Mouse (Mus musculus) neural tube, embryonic 10.5 days (tissue): ENCODE results near the gene Clmn.
"Not testable (repeated sequence)": the region's sequence is repeated elsewhere in the genome, so short reads cannot be mapped to it uniquely, and the experiment has no call there.

Experiments
- DNase-seq: peaks from one replicate; pipeline ENCODE4 v3.0.0-alpha.2; 2017; ENCODE audit warnings: low spot score; ENCODE audit errors: extremely low spot score

The Clmn gene

DNA sequence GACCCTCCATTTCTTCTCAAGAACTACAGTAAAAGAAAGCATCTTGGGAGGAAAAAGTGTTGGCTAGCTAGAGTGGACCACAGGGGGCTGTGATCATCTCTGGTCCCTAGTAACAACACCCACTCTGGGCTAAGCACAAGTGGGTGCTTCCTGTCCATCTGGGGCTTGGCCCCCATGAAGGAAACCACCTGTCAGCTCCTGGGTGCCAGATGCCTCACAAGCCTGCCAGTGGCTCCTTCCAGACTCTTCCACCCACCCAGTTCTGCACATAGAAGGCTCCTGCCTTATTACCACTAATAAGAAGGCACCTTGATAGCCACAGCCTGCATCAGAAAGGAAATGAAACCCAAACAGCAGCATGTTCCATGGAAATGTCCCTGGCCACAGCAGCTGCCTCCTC, 26.4 kb downstream of the Clmn start:
- no peak for DNase-seq

DNA sequence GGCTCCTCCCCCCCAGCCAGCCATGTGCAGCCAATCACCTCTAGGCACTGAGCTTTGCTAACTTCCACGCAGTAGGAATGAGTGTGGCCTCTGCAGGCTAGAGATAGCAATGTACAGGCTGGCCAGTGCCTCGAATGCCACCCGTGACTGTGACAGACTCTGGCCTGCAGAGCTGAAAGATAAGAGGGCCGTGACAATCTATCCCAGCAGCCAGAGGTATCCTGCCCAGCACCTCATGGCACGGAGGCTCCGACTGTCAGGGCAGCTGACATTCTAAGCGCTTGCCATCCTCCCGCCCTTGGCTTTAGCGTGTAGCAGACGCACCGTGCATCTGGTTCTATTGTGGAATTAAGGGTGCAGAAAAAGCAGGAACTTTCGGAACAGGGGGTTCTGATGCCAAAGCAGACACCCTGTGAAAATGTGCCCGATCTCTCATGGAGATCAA, 26.9 kb downstream of the Clmn start:
- no peak for DNase-seq

DNA sequence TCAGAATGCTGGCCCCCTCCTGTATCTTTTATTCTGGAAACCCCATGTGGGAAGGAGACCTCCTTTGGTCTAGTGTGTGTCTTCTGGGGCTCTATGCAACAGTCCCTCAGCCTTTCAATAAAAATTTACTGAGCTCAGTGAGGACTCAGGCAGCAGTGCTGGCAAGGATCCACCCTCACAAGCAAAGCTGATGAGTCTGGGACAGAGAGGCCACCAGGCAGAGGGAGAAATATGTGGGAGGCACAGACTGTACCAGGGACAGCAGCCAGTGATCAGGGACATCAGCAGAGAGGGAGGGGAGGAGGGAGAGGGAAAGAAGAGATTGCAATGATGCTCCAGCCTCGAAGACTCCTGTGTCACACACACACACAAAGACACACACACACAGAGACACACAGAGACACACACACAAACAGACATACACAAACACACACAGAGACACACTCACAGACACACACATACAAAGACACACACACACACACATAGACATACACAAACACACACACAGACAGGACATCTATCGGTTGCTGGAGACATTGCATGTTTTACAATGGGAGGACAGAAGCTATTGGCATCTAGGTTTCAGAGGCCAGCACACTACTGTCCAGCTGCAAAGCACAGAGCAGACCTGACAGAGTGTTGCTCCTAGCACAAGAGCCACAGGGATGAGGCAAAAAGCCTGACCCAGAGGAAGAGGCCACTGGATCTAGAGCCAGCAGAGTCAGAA, 27.6 kb downstream of the Clmn start:
- DNase-seq: no peak

DNA sequence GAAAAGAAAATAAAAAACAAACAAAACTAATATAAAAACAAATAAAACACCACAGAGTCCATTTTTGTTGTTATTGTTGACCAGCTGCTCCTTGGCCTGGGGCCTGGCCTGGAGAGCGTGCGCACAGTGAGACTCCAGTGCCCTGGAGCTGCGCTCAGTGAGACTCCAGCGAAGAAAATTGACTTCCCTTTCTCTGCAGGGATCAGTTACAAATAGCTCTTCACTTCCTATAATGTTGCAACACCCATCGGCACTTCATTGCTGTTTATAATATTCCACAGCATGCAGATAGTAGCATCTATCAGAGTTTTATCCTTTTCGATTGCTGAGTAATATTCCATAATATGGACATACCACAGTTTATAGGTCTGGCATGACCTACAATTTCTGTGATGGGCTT, 28.6 kb downstream of the Clmn start:
- DNase-seq: no peak

DNA sequence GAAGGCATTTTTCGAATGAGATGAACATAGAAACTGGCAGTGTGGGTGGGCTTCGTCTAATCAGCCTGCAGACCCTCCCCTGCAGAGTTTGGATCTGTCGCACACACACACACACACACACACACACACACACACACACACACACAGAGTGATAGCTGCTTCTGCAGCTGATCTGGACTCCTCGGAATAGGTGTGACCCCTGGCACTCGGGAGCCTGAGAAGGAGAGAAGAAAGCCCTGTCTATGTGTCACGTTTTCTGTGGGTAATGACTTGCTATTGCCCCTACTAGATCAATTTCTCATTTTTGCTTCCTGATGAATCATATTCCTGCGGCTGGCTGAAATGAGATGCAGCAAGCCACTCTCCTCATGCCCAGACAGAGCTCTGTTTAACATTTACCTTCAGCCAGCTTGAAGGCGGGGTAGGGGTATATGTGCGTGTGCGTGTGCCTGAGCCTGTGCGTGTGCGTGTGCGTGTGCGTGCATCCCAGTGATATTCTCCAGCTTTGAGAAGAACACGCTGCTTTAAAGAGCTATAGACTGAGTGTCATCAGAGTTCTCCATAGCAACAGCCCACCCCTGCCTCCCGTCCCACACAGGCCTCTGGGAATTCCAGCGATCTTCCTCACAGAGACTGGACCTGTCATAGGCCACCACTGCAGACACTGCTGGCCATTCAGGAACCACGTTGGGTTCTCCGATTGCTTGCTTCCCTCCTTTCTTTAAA, 29.3 kb downstream of the Clmn start:
- no peak for DNase-seq

DNA sequence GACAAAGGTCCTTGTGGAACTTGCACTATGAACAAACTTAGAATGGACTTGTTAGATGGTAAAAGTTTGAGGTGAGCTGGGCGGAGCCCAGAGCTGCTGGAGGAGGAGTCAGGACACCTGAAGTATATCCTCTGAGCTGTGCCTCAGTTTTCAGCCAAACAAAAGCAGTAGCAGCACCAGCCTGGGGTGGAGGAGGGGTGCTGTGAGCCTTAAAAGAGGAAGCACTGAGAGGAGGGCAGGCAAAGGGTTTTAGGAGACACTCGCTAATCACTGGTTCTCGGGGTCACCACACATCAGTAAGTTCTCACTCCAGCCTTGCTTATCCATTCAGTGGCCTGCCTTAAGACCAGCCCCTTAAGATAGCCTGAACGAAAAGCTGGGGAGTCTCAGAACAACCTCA, 30.1 kb downstream of the Clmn start:
- no peak for DNase-seq

DNA sequence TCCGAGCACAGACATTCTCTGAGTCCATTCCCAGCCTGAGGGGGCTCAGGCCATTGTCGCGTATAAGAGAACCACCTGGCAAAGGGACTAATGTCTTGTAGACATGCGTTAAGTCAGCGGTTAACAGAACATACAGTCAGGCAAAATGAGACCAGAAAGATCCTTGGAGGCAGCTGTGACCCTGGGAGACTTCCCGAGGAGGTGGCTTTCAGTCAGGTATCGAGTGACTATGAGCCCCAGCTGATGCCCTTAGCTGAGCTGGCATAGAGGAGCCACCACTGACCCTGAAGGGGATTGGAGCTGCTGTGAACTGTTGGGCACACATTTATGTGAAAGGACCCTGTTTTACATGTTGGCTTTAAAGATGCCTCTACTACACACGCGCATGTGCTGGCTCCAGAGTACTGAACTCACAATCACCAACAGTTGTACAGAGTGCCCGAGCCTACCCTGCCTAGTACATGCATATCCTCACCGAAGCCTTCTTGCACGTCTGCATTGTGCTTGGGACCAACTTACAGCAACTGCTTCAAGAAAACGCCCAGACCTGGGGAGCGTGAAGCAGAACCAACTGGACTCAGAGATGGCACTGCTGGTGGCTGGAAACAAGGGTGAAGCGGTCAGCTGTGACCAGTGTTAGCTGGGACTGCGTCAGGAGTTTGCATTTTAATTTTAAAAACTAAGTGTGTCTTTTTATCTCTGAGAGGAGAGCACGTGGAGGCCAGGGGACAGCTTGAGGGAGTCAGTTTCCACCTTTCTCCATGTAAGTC, 34.0 kb downstream of the Clmn start:
- no peak for DNase-seq

DNA sequence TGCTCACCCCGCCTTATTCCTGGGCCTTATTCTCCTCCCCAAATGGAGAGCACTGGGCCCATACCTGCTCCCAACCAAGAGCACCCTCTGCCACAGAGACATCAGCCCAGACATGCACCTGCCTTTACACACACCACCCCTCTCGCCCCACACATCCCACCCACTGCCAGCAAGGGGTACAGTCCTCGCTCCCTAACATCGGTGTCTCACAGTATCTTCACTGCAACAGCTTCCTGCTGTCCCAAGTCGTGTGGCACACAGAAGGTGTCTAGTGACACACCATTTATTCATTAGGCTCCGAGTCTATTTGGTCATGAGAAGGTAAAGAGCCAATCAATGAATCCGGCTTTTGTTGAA, 34.6 kb downstream of the Clmn start:
- no peak for DNase-seq

DNA sequence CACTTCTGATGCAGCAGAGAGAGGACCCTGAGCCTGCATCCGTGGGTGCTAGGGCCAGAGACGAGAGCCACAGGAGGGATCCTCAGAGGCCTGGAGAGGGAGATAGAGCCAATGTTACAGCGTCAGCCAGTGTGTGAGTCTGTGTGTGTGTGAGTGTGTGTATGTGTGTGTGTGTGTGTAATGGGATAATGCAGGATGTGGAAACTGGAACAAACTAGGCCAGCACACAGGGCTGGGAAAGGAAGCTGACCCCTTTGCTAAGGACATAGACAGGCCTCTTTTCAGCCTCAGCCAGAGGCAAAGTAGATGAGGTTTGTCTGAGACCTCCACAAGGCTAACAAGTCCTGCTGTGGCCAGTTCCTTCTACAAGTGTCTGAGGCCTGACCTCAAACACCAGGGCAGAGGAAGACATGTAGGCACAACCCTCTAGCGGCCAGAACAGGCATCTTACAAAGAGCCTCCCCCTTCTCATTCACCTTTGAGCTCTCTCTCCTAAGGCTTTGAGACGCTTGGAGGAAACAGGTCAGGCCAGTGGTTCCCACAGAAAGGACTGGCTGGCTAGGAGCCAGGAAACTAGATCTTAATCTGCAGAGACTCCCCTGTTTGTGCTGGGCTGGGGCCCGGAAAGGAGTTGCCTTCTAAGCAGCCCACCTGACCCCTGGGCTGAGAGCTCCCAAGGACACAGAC, 35.1 kb downstream of the Clmn start:
- peak; percentile 29 for DNase-seq

DNA sequence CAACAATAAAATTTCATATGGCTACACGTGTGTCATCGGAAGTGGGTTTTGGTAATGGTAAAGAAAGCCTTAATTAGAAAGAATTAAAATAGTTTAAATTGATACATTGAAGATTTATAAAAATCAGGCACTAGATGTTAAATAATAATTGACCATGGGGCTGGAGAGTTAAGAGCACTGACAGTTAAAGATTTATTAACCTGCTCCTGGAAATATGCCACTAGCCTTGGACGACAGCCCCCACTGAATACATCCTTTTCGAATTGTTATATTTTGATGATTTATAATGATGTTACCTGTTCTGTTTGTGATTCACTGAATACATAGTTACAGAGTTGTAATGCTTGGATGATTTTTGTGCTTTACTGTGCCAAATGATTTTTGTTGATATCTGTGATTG, 35.9 kb downstream of the Clmn start:
- not testable (repeated sequence) for DNase-seq

DNA sequence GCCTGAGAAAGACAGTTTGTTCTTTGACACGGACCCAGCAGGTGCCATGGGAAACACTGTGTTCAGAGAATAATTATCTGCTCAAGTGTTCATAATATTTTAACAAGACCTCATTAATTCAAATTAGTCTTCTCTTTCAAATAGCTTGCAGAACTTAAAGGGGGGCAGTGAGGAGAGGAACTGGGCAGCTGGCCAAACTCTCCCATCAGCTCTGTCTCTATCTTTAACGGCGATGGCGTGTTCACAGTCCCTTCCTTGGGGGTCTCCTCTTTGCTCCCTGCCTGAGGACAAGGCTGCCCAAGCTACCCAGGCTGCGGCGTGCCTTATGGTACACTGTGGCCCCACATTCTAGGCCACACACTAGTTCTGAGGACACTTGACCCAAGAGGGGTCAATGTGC, 37.2 kb downstream of the Clmn start:
- no peak for DNase-seq

DNA sequence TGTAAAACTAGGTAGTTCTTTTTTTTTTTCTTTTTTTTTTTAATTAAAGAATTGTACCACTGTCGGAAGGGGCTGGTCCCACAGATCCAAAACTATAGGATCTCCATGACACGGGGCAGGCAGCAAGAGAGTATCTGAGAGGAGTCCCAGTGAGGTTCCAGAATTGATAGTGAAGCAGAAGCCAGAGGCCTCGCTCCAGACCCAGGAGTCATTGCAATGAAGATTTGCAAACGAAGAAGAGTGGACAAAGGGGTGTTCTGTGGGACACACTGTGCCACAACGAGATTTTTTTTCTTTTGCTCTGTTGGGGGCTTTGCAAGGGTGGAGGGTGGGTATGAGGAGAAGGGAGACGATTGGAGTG, 40.0 kb downstream of the Clmn start:
- no peak for DNase-seq

DNA sequence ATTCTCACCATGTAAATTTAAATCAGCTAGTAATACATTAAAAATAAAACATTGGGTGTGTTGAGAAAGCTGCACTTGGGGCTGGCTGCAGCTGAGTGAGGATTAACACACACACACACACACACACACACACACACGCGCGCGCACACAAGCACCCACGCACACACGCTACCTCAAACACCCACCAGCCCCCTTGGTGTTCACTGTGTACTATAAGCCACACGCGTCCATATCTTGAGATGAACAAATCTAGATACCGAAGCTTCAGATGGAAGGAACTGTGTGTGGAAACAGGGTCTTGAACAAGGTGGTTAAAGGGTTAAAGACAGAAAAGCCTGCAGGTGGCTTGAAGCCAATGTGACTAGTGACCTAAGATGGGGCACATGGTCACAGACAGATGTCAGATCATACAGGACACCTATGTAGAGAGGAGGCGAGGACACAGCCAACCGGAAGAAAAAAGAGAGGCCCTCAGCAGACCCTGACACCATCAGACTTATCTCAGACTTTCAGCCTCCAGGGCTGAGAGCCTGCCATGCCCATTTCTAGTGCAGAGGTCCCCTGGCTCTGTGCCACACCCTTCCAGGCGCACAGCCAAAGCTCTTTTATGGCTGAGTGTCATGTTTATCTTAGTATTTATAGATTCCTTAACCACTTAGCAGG, 40.5 kb downstream of the Clmn start:
- no peak for DNase-seq

DNA sequence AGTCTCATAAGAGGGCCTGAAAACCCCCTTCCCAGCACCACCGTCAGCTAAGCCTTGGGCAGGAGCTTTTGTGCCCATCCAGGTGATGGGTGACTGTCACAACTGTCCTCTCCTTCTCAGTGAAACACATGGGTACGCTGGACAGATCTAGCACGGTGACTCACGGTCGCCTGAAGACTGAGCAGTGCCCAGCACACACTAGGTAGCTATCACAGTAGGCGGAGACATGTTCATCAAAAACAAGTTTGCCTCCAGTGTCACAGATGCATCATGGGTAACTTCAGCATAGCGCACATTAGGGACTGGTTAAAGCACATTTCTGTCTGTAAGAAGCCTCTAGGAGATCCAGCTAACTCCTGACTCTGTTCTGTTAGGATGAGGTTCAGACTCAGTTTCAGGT, 41.2 kb downstream of the Clmn start:
- DNase-seq: no peak

DNA sequence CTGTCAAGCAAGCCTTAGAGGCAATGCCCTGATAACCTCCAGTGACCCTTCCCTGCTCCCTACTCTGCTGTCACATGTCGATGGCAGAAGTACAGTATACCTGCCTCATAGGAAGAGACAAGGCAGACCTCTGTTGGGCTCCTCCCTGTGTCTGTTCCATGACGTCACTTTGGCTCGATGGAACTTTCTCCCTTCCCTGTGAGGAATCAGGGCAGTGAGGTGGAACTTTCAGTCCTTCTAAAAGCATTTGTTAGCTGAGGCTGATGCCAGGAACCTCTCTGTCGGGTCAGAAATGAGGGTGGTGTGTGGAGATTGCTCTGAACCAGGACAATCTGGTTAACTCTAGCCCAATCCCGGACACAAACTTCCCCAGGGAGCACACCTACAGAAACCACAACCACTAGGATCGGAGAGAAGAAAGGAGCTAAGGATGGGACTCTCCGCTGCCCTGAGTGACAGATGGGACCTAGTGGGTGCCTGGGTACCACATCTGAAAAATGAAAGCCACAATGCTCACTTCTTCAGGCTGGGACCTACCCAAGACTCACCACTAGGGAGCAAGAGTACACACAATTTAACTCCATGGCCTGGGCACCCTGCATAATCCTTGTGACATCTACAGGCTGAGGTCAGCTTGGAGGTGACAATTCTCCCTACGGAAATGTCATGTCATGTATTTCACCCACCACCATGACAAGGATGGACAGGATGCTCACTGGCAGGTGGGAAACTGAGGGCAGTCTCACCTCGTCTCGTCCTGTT, 41.9 kb downstream of the Clmn start:
- DNase-seq: no peak

DNA sequence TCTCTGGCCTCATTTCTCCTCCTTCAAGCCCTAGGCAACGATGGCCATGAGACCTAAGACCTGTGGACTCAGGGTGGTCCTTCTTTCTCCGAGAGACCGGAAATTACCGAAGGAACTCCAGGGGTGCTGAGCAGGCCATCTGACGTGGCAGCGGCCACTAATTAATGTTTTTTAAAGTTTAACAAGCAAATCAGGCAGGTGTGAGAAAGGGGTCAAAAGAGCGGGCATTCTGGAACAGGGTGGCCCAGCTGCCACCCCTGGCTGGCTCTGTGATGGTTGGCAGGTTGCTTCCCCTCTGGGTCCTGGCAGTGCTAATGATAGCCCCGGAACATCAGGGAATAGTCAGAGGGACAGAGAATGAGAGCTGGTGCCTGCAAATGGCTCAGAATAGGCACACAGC, 42.7 kb downstream of the Clmn start:
- no peak for DNase-seq

DNA sequence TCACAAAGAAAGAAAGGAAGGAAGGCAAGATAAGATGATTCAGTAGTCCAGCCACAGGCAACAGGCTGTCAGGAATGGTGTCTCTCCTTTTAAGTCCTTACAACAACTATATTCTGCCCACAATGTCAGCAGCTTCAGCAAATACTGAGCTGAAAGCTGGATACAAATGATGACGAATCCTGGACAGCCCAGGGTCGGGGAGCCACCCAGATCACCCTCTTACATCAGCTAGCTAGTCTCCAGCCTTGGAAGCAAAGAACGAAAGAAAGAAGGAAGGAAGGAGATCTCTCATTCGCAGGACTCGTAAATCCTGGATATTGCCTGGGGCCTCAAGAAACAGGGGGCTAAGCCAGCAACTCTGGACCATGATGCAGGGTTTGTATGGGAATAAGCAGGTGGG, 44.8 kb downstream of the Clmn start:
- DNase-seq: no peak

DNA sequence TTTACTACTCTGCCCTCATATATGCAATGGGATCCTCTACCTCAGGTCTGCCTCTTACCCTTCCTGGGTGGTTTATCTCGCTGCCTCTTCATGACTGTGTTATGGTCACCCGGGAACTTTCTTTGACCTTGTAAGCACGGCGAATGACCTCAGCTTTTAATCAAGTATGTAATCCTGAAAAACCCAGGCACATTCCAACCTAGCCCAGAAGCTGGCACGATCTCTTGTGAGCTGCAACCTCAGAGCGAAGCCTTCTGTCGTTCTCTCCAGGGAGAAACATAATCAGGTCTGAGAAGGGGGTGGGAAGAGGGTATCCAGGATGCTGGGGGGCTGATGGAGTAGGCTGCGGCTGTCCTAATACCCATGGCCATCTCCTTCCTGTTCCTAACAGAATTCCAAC, 45.8 kb downstream of the Clmn start:
- no peak for DNase-seq

DNA sequence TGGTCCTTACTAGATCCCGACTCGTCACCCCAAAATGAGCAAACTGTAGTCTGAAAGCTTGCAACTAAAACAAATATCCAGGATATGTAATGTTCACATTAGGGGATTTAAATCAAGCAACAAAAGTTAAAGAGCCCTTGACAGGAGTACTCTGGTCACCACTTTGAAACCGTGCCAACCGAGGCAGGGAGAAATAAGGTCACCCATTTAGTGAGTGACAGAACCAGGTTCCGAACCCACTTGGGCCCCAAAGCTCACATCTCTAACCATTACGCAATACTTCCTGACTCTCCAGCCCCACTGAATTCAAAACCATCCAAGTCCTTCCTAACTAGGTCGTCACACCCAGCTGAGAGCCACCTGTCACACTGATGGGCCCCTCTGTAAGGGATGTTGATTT, 46.8 kb downstream of the Clmn start:
- DNase-seq: no peak

DNA sequence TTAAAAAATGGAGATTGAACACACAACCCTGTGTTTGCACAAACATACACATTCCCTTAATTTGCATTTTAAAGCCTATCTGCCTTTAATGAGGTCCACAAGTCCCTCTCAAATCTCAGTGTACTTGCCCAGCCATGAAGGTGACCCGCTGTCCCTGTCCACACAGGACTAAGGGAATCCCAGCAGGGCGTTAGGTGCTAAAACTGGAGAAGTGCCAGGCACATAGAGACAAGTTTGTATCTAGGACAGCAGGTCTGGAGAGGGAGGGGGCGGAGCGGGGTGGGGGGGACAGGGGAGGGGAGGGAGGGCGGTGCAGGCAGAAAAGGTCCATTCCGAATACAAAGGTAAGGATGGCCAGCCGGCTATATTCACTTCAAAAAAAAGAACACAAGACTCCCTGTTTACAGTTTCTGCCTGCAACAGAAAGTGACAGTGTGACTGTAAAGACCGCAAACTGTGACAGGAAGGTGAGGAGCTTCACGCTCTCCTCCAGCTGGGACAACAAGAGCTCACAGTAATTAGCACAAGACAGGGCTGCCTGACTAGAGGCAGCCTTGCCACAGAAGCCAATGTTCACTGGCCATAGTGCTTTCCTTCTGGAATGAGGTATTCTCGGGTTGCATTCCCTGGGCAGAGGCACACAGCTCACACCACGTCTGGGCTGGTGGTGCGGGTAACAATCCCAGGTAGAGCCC, 47.6 kb downstream of the Clmn start:
- no peak for DNase-seq
